Mouse (Mus musculus) midbrain, embryonic 14.5 days (tissue): Measurements from ENCODE around the gene G2e3. TPM values are rescaled to one million over a fixed set of nuclear protein-coding genes. Genes with fewer than 3 reads are reported as not detected.

Experiments used
- polyA plus RNA-seq: library from polyadenylated mRNA; unstranded; fragments of >200 nt; fragmentation: Nextera tagmentation; extraction: Ambion mirVana; gene quantifications from 2 replicates; pipeline ENCODE4 v1.2.1, GENCODE M21; 2014

G2e3 gene
- polyA plus RNA-seq, 1 experiment from 2014 or later: 24.5 TPM

Other genes with a start within 250 kb of the G2e3 start
- 61.7 and 76.5 TPM in 2 replicates for gene Scfd1, start 29.4 kb downstream of the G2e3 start, polyA plus RNA-seq
- gene Coch, start 245.3 kb downstream of the G2e3 start, polyA plus RNA-seq: 14.7 and 17.3 TPM in 2 replicates